Mouse (Mus musculus): ENCODE data around the gene Rtn3. TPM values are rescaled to one million over a fixed set of nuclear protein-coding genes. Genes with fewer than 3 reads are reported as not detected.
"Not testable (repeated sequence)": the region's sequence is repeated elsewhere in the genome, so short reads cannot be mapped to it uniquely, and the experiment has no call there.

The Rtn3 gene
- polyA plus RNA-seq, 1 experiment = 71.7 TPM

GRCm38 (mm10) chr19:7404623-7405229, 78.4 kb downstream of the Rtn3 start:
- Histone ChIP-seq H3K36me3 (ENCODE audit: control insufficient read depth, insufficient read depth) (no peaks in the 10 kb centered on the region), H3K4me3 (ENCODE audit: insufficient read depth, poor library complexity, severe bottlenecking) (no peak overlapping the region), H3K79me3 (ENCODE audit: low read depth) (no peaks in the 10 kb centered on the region), H3ac (ENCODE audit: control insufficient read depth, insufficient read length, low read depth) (no peak overlapping the region), H3K27me3 (ENCODE audit: control insufficient read depth, insufficient read depth, insufficient read length) (peaks cover 6% of the 10 kb centered on the region), H3K79me2 (ENCODE audit: control insufficient read depth, insufficient read depth) (no peaks in the 10 kb centered on the region)
- no peak for TF ChIP-seq CTCF (IDR thresholded peaks at IDR 0.05; ENCODE audit: control insufficient read depth, insufficient read depth, insufficient read length)
- no peak for TF ChIP-seq MAX (IDR thresholded peaks at IDR 0.05)
- TF ChIP-seq USF1 (IDR thresholded peaks at IDR 0.05; ENCODE audit: low read depth) = no peak

- Histone ChIP-seq H3K27me3 (ENCODE audit: control insufficient read depth, insufficient read depth, insufficient read length) (peaks cover 9% of the 10 kb centered on the region), H3K36me3 (ENCODE audit: control insufficient read depth, insufficient read depth) (no peaks in the 10 kb centered on the region), H3K79me3 (ENCODE audit: low read depth) (no peaks in the 10 kb centered on the region), H3ac (ENCODE audit: control insufficient read depth, insufficient read length, low read depth) (no peak overlapping the region), H3K79me2 (ENCODE audit: control insufficient read depth, insufficient read depth) (no peaks in the 10 kb centered on the region), H3K4me3 (ENCODE audit: insufficient read depth, poor library complexity, severe bottlenecking) (no peak overlapping the region)
- TF ChIP-seq MYOD1 (IDR thresholded peaks at IDR 0.05; ENCODE audit: control insufficient read depth, insufficient read length, low read depth) (no peak), MYOG (IDR thresholded peaks at IDR 0.05; ENCODE audit: control insufficient read depth, extremely low read depth, insufficient read length) (no peak), USF1 (IDR thresholded peaks at IDR 0.05; ENCODE audit: low read depth) (no peak), CTCF (IDR thresholded peaks at IDR 0.05; ENCODE audit: control insufficient read depth, insufficient read depth, insufficient read length) (no peak), CEBPB (IDR thresholded peaks at IDR 0.05; ENCODE audit: low read depth) (no peak), FOSL1 (IDR thresholded peaks at IDR 0.05; ENCODE audit: insufficient read depth, low read length, poor library complexity, severe bottlenecking) (no peak), MAX (IDR thresholded peaks at IDR 0.05) (no peak)
Measured at GRCm38 (mm10) chr19:7400635-7401034, 82.4 kb downstream of the Rtn3 start.

GRCm38 (mm10) chr19:7398898-7399297, 84.2 kb downstream of the Rtn3 start:
- H3K79me2 ChIP-seq (ENCODE audit: control insufficient read depth, insufficient read depth); H3K4me3 ChIP-seq (ENCODE audit: insufficient read depth, poor library complexity, severe bottlenecking); H3ac ChIP-seq (ENCODE audit: control insufficient read depth, insufficient read length, low read depth); H3K36me3 ChIP-seq (ENCODE audit: control insufficient read depth, insufficient read depth); H3K79me3 ChIP-seq (ENCODE audit: low read depth); H3K27me3 ChIP-seq (ENCODE audit: control insufficient read depth, insufficient read depth, insufficient read length): not testable (repeated sequence)

- H3K79me3 ChIP-seq (ENCODE audit: low read depth); H3K36me3 ChIP-seq (ENCODE audit: control insufficient read depth, insufficient read depth); H3K27me3 ChIP-seq (ENCODE audit: control insufficient read depth, insufficient read depth, insufficient read length); H3K79me2 ChIP-seq (ENCODE audit: control insufficient read depth, insufficient read depth); H3K4me3 ChIP-seq (ENCODE audit: insufficient read depth, poor library complexity, severe bottlenecking); H3ac ChIP-seq (ENCODE audit: control insufficient read depth, insufficient read length, low read depth): not testable (repeated sequence)
Measured at GRCm38 (mm10) chr19:7396867-7397826, 85.9 kb downstream of the Rtn3 start.

GRCm38 (mm10) chr19:7388488-7388887, 94.6 kb downstream of the Rtn3 start:
- no peak overlapping the region for H3K4me3 ChIP-seq (ENCODE audit: insufficient read depth, poor library complexity, severe bottlenecking)
- no peaks in the 10 kb centered on the region for H3K27me3 ChIP-seq (ENCODE audit: control insufficient read depth, insufficient read depth, insufficient read length)
- no peaks in the 10 kb centered on the region for H3K79me3 ChIP-seq (ENCODE audit: low read depth)
- H3ac ChIP-seq (ENCODE audit: control insufficient read depth, insufficient read length, low read depth) = no peak overlapping the region
- H3K36me3 ChIP-seq (ENCODE audit: control insufficient read depth, insufficient read depth) = no peaks in the 10 kb centered on the region
- TF ChIP-seq FOSL1 (IDR thresholded peaks at IDR 0.05; ENCODE audit: insufficient read depth, low read length, poor library complexity, severe bottlenecking) (no peak), USF1 (IDR thresholded peaks at IDR 0.05; ENCODE audit: low read depth) (no peak), MAX (IDR thresholded peaks at IDR 0.05) (no peak), MYOD1 (IDR thresholded peaks at IDR 0.05; ENCODE audit: control insufficient read depth, insufficient read length, low read depth) (no peak), CTCF (IDR thresholded peaks at IDR 0.05; ENCODE audit: control insufficient read depth, insufficient read depth, insufficient read length) (no peak), CEBPB (IDR thresholded peaks at IDR 0.05; ENCODE audit: low read depth) (no peak), MYOG (IDR thresholded peaks at IDR 0.05; ENCODE audit: control insufficient read depth, extremely low read depth, insufficient read length) (no peak)
- H3K79me2 ChIP-seq (ENCODE audit: control insufficient read depth, insufficient read depth) = no peaks in the 10 kb centered on the region

- Histone ChIP-seq H3K79me2 (ENCODE audit: control insufficient read depth, insufficient read depth) (peaks cover 17% of the 10 kb centered on the region), H3K36me3 (ENCODE audit: control insufficient read depth, insufficient read depth) (no peaks in the 10 kb centered on the region), H3K27me3 (ENCODE audit: control insufficient read depth, insufficient read depth, insufficient read length) (no peaks in the 10 kb centered on the region), H3ac (ENCODE audit: control insufficient read depth, insufficient read length, low read depth) (no peak overlapping the region), H3K4me3 (ENCODE audit: insufficient read depth, poor library complexity, severe bottlenecking) (no peak overlapping the region), H3K79me3 (ENCODE audit: low read depth) (peaks cover 2% of the 10 kb centered on the region)
- TF ChIP-seq USF1 (IDR thresholded peaks at IDR 0.05; ENCODE audit: low read depth) = no peak
- TF ChIP-seq CTCF (IDR thresholded peaks at IDR 0.05; ENCODE audit: control insufficient read depth, insufficient read depth, insufficient read length) = no peak
- TF ChIP-seq MYOD1 (IDR thresholded peaks at IDR 0.05; ENCODE audit: control insufficient read depth, insufficient read length, low read depth) = no peak
- TF ChIP-seq FOSL1 (IDR thresholded peaks at IDR 0.05; ENCODE audit: insufficient read depth, low read length, poor library complexity, severe bottlenecking) = no peak
- TF ChIP-seq MAX (IDR thresholded peaks at IDR 0.05) = no peak
- TF ChIP-seq CEBPB (IDR thresholded peaks at IDR 0.05; ENCODE audit: low read depth) = no peak
- TF ChIP-seq MYOG (IDR thresholded peaks at IDR 0.05; ENCODE audit: control insufficient read depth, extremely low read depth, insufficient read length) = no peak
Measured at GRCm38 (mm10) chr19:7386042-7386441, 97.0 kb downstream of the Rtn3 start.

Measured in C2C12 (cell line).